Mouse (Mus musculus) MEL (cell line): ENCODE data around the gene Anxa4.

Experiments
- CHD2 ChIP-seq: IDR thresholded peaks from 2 replicates; pipeline ENCODE4 v1.6.1; 2011; ENCODE audit warnings: low read length, improper control_type of control experiment
- CTCF ChIP-seq, 3 experiments: IDR thresholded peaks in 2 of 3; conservative IDR thresholded peaks in 1 of 3; 2 replicates each; pipeline ENCODE4 v1.5.1; 2011 to 2012; ENCODE audit warnings: low read length in 3 of 3, low read depth in 2 of 3, mild to moderate bottlenecking in 2 of 3, improper control_type of control experiment in 1 of 3, inconsistent platforms in 1 of 3, mixed read lengths in 1 of 3, moderate library complexity in 1 of 3; ENCODE audit not compliant: control insufficient read depth in 1 of 3, insufficient read depth in 1 of 3, poor library complexity in 1 of 3, severe bottlenecking in 1 of 3
- ELF1 ChIP-seq: IDR thresholded peaks from 2 replicates; pipeline ENCODE4 v1.6.1; 2014; ENCODE audit warnings: low read depth, mild to moderate bottlenecking, inconsistent platforms, low read length, improper control_type of control experiment, moderate library complexity
- HCFC1 ChIP-seq: IDR thresholded peaks from 2 replicates; pipeline ENCODE4 v1.6.1; 2012; ENCODE audit warnings: low read depth, mild to moderate bottlenecking, inconsistent platforms, low read length, improper control_type of control experiment, moderate library complexity
- KAT2A ChIP-seq: conservative IDR thresholded peaks from 2 replicates; pipeline ENCODE4 v1.6.1; 2012; ENCODE audit warnings: low read depth, low read length, improper control_type of control experiment, inconsistent platforms
- MAZ ChIP-seq: IDR thresholded peaks from 2 replicates; pipeline ENCODE4 v1.6.1; 2012; ENCODE audit warnings: low read depth, mild to moderate bottlenecking, inconsistent platforms, low read length, improper control_type of control experiment
- POLR2A ChIP-seq, 2 experiments: IDR thresholded peaks; 2 replicates each; pipeline ENCODE4 v1.6.1; 2011 to 2012; ENCODE audit warnings: low read length in 2 of 2, mild to moderate bottlenecking in 2 of 2, control low read depth in 1 of 2, improper control_type of control experiment in 1 of 2, low read depth in 1 of 2, moderate library complexity in 1 of 2; ENCODE audit not compliant: control insufficient read depth in 1 of 2, insufficient read depth in 1 of 2, poor library complexity in 1 of 2
- POLR2AphosphoS5 ChIP-seq: IDR thresholded peaks from 2 replicates; pipeline ENCODE4 v1.6.1; 2012; ENCODE audit warnings: low read depth, borderline replicate concordance, mild to moderate bottlenecking, inconsistent platforms, low read length, moderate library complexity, mixed read lengths
- SIN3A ChIP-seq: IDR thresholded peaks from 2 replicates; pipeline ENCODE4 v1.6.1; 2012; ENCODE audit warnings: low read length, improper control_type of control experiment, inconsistent platforms
- USF1 ChIP-seq: IDR thresholded peaks from 2 replicates; pipeline ENCODE4 v1.6.1; 2014; ENCODE audit warnings: low read depth, mild to moderate bottlenecking, inconsistent platforms, low read length, improper control_type of control experiment, moderate library complexity
- ZC3H11A ChIP-seq: IDR thresholded peaks from 2 replicates; pipeline ENCODE4 v1.6.1; 2012; ENCODE audit warnings: low read depth, mild to moderate bottlenecking, inconsistent platforms, low read length, improper control_type of control experiment

DNA sequence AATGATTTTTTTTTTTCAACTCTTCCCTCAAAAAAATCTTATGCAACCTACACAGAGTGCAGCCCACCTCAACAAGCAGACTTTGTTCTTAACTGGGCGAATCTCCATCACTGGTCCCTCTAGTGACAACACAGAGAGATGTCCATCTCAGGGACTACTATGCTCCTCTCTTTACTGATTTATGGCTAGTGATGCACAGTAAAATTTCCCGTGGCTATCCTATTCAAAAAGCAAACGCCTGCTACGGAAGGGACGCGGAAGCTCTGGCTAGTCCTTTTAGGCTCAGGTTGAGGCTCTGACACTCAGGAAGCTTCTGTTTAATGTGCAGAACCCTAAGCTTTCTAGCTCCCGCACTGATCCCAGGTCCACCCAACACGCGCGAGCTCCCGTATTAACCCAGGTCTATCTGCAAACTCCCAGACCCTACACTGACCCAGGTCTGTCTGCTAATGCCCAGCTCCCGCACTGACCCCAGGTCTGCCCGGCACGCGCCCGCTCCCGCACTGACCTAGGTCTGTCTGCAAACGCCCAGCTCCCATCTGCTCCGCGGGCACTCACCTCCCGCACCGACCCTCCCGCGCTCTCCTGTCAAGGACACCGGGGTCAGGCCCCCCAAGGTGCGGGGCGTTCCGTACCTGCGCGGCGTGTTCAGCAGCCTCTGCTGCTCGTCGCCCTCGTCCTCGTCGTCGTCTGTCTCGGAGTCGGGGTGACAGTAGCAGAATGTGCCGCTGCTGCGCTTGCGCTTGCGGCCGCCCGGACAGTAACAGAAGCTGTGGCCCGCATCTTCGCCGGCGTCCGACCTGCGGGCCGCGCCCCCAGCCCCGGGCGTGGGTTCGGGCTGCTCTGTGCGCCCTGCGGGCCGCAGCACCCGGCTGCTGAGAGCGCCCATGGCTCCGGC, 60.9 kb downstream of the Anxa4 start:
- TF ChIP-seq POLR2A (IDR thresholded peaks at IDR 0.05; ENCODE audit: control insufficient read depth in 1 of 2, insufficient read depth in 1 of 2, low read depth in 1 of 2, low read length in 2 of 2, poor library complexity in 1 of 2) = no peak
- no peak for TF ChIP-seq CTCF (IDR thresholded peaks at IDR 0.05 in 2 of 3, conservative IDR thresholded peaks at IDR 0.05 in 1 of 3; ENCODE audit: control insufficient read depth in 1 of 3, insufficient read depth in 1 of 3, low read depth in 2 of 3, low read length in 3 of 3, poor library complexity in 1 of 3, severe bottlenecking in 1 of 3)
- no peak for TF ChIP-seq ELF1
- TF ChIP-seq ZC3H11A = no peak
- no peak for TF ChIP-seq MAZ
- no peak for TF ChIP-seq USF1
- TF ChIP-seq HCFC1 = no peak
- TF ChIP-seq CHD2 = no peak
- TF ChIP-seq POLR2AphosphoS5 = no peak
- TF ChIP-seq SIN3A = no peak
- no peak for TF ChIP-seq KAT2A
